Mouse (Mus musculus) left cerebral cortex, adult 8-10 months (tissue): ENCODE results near the gene Ccdc38. TPM values are rescaled to one million over a fixed set of nuclear protein-coding genes. Genes with fewer than 3 reads are reported as not detected.
A peak's percentile ranks its signal among the peaks of the same experiment; 100 is the strongest.
"Not testable (repeated sequence)": the region's sequence is repeated elsewhere in the genome, so short reads cannot be mapped to it uniquely, and the experiment has no call there.

Source experiments
- DNase-seq, 2 experiments: peaks; one replicate each; pipeline ENCODE4 v3.0.0; 2022; ENCODE audit warnings: low spot score in 2 of 2
- total RNA-seq, 4 experiments: library from RNA; stranded (reverse); gene quantifications; 2 replicates each; pipeline ENCODE4 v1.2.4; 2022

Gene Ccdc38
- total RNA-seq, 4 experiments from 2014 or later = not detected

DNA sequence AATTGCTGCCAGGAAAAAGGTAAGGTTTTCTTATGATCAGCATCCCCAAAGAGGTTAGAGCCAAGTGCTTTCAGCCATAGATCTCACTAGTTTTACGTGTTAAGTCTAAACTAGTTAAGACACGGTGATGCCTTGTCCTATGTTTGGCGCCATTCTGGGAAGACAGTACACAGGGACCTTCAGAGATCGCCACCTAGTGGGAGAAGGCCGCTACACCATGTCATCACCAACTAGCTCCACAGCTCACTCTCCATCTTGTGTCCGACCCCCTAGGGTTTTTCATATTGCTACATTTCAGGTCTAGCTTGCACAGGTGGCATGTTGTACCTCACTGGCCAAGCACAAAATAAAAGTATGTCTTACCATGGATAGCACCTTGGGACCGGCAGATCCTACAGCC is 8.6 kb downstream of the Ccdc38 start:
- peak; percentile 21 to 65 for DNase-seq

DNA sequence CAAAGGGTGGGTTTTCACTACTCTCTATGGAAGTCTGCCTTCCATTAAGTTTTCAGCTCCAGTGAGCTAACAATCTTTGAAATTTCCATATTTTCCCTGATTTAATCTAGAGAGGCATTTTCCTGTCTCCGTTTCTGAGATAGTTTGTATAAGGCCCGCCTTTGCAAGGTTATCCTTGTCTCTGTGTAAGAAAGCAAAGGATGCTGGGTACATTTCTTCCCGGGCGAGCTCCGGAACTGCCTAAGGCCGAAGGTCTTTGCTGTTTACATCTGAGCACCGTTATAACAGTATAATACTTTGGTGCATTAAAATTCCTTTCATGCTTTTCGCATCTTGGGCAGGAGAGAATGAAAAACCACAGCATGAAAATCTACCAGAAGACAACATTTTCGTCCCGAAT is 9.4 kb downstream of the Ccdc38 start:
- no peak for DNase-seq

- DNase-seq = no peak
Observed at GRCm38 (mm10) chr10:93552596-93552995, 12.2 kb downstream of the Ccdc38 start.

DNA sequence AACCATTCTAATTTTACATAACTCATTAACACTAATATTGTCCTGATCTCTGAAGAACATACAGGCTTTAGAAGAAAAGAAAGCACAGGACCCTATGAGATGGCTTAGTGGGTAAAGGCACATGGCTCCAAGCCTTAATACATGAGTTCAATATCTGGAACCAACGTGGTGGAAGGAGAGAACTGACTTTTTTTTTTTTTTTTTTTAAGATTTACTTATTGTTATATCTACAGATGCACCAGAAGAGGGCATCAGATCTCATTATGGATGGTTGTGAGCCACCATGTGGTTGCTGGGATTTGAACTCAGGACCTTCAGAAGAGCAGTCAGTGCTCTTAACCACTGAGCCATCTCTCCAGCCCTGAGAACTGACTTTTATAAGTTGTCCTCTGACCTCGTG is 17.5 kb downstream of the Ccdc38 start:
- not testable (repeated sequence) for DNase-seq

- DNase-seq = no peak
Observed at GRCm38 (mm10) chr10:93559786-93560185, 19.4 kb downstream of the Ccdc38 start.

DNA sequence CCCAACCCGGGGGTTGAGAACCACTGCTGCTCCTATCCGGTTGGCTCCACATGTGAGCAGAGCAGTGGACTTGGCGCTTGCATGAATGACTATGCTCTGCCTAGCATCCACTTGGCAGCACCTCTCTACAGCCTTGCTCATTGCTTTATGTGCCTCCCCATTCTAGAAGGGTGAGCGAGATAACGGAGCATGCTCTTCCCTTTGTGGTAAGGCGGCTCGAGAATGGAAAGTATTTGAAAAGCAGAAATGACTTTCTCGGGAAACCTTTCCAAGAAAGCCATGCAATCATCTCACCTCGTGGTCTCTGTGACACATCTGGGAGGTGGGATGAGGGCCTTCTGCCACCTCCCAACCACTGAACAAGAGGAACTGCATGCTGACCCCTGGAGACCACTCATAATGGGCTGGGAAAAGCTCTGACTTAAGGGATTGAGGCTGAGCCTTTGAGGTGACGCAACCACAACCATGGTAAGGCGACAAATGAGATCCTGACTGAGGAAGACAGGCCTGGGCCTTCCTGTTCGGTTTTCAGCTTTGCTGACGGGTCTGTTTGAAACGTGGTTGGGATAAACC is 24.2 kb downstream of the Ccdc38 start:
- DNase-seq = no peak

DNA sequence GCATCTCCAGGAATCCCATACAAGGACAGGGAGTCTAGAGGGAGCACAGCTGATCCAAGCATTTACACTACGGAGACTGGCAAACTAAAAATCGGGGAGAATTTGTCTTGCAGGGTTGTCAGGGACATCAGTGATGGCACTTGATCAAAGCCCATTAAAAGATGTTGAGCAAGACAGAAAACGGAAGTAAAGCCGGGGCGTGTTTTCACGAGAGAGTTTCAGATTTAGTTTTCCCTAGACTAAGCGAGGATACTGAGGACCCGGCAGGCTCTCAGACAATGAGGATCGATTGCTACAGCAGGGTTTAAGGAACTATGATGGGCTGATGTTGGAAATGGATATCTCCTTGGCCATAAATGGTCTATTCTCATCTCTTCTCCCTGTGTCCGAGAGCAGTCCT is 26.6 kb downstream of the Ccdc38 start:
- DNase-seq = no peak

- DNase-seq = no peak
Observed at GRCm38 (mm10) chr10:93567841-93568566, 27.6 kb downstream of the Ccdc38 start.

GRCm38 (mm10) chr10:93568671-93569070 is 28.2 kb downstream of the Ccdc38 start:
- DNase-seq = no peak

DNA sequence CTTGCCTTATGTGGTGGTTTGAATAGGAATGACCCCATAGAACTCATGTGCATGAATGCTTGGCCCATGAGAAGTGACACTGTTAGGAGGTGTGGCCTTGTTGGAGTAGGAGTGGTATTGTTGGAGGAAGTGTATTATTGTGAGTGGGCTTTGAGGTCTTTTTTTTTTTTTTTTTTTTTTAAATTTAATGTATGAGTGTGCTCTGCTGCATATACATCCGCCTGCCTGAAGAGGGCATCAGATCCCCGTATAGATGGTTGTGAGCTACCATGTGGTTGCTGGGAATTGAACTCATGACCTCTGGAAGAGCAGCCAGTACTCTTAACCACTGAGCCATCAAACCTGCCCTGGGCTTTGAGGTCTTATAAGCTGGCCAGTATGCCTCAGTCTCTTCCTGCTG is 31.8 kb downstream of the Ccdc38 start:
- DNase-seq = no peak

DNA sequence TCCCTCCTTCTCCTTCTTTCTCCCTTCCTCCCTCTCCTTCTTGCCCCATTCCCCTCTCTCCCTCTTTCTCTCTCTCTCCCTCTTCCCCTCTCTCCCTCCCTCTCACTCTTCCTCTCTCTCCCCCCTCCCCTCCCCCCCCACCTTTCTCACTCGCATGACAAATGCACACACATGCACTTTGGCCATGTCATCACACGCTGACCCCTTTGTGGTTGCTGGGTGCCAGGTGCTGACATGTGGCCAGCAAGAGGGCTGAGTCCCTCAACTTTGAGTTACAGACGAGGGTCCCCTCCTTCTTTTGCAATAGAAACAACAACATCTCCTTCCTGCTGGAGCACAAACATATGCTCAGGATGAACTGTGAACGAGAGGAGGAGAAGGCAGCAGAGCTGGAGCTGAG is 34.5 kb downstream of the Ccdc38 start:
- no peak for DNase-seq

DNA sequence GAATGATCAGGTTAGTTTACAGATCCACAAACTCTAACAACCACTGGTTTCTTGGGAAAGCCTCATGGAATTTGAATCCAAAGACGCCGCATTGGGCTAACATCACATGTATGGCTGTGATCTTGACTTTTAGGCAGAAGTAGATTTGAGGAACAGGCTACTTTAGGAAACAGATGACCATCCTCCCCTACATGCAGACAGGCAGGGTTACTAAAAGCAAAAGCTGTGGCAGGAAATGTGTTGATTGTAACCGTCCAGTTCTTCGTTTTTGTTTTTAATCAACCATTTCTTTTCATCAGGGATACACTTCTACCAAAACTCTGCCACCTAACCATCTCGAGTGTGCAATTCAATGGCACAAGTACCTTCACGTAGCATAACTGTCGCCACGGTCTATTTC is 35.5 kb downstream of the Ccdc38 start:
- no peak for DNase-seq

- DNase-seq = peak; percentile 23 to 48
Observed at GRCm38 (mm10) chr10:93577271-93577886, 36.9 kb downstream of the Ccdc38 start.

DNA sequence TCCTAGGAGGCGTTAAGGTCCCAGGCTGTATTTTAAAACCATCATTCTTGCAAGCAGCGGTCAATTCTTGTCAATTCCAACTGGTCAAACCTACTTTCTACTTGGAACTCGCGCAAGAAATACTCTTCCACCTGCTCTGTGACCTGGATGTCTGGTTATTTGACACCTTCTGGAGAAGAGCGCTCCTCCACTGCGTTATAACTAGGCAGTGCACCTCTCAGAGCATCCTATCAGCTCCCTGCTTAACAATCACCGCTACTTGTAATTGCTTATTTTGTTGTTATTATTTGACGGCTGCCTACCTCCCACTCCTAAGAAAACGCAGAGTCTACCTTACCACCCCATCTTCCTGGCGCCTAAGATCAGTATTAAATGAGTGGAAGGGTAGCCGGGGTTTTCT is 48.4 kb downstream of the Ccdc38 start:
- no peak for DNase-seq

GRCm38 (mm10) chr10:93589281-93589848 is 48.9 kb downstream of the Ccdc38 start, which contains the start of gene Snrpf:
Gene Snrpf, minus strand, starts transcription at chr10:93589706.
- peak; percentile 84 to 96 for DNase-seq

DNA sequence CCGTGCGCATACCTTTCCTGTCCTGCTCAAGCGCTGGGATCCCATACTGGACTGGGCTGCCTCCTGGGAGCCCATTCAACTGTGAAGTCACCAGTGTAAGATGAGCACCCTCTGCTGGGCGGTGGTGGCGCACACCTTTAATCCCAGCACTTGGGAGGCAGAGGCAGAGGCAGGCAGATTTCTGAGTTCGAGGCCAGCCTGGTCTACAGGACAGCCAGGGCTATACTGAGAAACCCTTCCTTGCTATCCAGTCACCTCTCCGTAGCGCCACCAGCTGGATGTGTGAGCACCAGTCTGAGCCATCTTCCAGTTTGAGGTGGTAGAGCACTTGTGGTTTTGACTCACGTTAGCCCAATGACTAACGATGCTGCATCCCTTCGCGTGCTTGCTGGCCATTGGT is 52.0 kb downstream of the Ccdc38 start:
- DNase-seq = no peak

- peak; percentile 79 to 81 for DNase-seq
Observed at GRCm38 (mm10) chr10:93594022-93594482, 53.6 kb downstream of the Ccdc38 start.

GRCm38 (mm10) chr10:93595831-93596230 is 55.4 kb downstream of the Ccdc38 start:
- DNase-seq = no peak

DNA sequence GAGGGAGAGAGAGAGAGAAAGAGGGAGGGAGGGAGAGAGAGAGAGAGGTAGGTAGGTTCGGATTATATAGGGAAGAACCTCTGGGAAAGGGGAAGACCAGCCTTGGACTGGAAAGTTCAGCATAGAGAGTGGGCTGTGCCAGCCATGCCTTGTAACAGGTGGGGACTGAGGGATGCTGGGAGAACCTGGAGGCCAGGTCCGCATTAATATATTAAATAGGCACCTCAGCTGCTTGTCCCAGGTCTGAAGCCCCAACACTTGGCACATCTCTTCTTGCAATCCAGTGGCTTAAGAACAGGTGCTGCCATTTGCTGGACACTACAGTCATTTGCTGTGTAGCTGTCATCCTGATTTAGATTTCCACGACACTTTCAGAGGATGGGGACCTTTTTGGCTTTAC is 56.2 kb downstream of the Ccdc38 start:
- DNase-seq = no peak

DNA sequence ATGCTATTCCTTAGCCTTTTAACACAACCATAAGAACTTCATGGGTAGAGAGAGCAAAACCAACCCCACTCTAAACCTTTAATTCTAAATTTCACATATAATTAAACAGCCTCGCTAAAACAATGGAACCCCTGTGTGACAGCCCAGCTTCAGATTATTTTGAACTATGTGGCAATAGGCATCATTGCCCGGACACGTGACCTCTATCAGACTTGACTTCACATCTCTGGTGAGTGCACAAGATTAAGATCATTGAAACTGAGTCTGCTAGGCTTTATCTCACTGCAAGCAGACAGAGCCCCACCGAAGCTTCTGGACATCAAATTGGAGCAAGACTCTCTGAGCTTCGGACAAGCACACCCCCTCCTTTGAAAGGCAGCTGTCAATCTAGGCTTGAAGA is 61.9 kb downstream of the Ccdc38 start:
- DNase-seq = no peak

- DNase-seq = no peak
Observed at GRCm38 (mm10) chr10:93603256-93603655, 62.8 kb downstream of the Ccdc38 start.

GRCm38 (mm10) chr10:93606326-93606725 is 65.9 kb downstream of the Ccdc38 start:
- no peak for DNase-seq
